Mouse (Mus musculus): ENCODE measurements around the gene Ccdc137. TPM values are rescaled to one million over a fixed set of nuclear protein-coding genes. Genes with fewer than 3 reads are reported as not detected.

The Ccdc137 gene
- polyA plus RNA-seq, 1 experiment from 2014 or later, result 28.9 TPM

DNA sequence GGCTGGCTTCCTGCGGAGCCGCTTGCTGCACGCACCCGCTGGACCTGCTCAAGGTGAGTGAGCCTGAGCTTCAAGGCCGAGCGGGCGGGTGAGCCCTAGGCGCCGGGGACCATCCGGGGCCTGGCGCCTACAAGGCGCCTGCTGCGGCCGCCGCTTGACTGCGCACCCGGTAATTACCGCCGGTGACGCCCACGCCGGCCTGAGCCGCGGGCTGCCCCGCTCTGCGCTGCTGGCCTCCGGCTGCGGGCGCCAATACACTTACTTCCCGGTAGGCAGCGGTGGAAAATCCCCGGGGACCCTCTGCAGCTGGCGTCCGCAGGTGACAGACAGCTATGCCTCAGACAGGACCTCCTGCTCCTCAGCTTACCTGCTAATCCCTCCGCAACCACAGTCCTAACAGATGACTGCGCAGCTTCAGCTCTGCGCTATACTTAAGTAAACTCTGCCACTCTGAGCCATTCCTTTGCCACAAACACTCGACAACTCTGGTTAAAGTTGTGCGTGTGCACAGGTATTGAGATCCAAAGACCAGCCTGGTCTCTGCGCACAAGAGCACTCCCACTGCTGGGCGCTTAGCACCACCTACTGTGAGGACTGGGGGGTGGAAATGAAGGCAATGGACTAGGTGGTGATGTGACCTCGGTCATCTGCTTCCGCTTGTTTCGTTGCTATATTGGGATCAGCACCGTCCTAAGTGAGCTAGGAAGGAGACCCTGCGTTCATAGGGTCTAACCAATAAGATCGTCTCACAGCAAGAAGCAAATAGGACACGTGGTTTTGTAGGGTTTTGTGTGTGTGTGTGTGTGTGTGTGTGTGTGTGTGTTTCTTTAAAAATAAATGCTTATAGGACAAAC is 34.3 kb downstream of the Ccdc137 start:
- Histone ChIP-seq H3K27me3 (ENCODE audit: control insufficient read depth, insufficient read depth, low read length) (no peaks in the 10 kb centered on the region), H3K9ac (ENCODE audit: low read length) (peak overlapping the region; percentile 88), H3K36me3 (ENCODE audit: control insufficient read depth, insufficient read depth, low read length) (peaks cover 18% of the 10 kb centered on the region), H3K4me2 (ENCODE audit: low read depth, low read length) (peak overlapping the region; percentile 89), H3K27ac (ENCODE audit: low read length) (peak overlapping the region; percentile 89), H3K4me3 (replicated peaks; ENCODE audit: low read length) (peak overlapping the region; percentile 96), H3K9me3 (replicated peaks; ENCODE audit: control insufficient read depth, low read length) (no peaks in the 10 kb centered on the region), H3K4me1 (ENCODE audit: control insufficient read depth, insufficient read depth, low read length) (peaks cover 27% of the 10 kb centered on the region)
- under 1% methylated on average over 48 of the region's 48 CpGs for WGBS
- peak; percentile 8; the same call in 1 of the 2 replicates for ATAC-seq (ENCODE audit: insufficient read depth, low FRiP score)

DNA sequence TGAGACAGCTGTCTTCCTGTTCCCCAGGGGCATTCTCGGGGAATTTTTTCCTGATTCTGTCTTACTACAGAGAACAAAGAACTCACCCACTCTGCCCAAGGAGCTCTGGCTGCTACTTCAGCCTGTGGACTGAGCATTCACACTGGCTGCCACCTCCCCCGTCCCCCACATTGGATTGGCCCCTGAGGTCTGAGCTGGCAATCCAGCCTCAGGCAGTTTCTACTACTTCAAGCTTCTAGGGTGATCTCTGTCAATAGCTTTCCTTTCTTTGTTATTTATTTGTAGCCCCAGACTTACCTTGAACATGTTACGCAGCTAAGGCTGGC is 34.9 kb downstream of the Ccdc137 start:
- peak overlapping the region; percentile 96 for H3K4me3 ChIP-seq (replicated peaks; ENCODE audit: low read length)
- H3K9me3 ChIP-seq (replicated peaks; ENCODE audit: control insufficient read depth, low read length), result no peaks in the 10 kb centered on the region
- H3K27me3 ChIP-seq (ENCODE audit: control insufficient read depth, insufficient read depth, low read length), result no peaks in the 10 kb centered on the region
- WGBS, result 21% methylated on average over 3 of the region's 3 CpGs
- ATAC-seq (ENCODE audit: insufficient read depth, low FRiP score), result no peak
- H3K4me2 ChIP-seq (ENCODE audit: low read depth, low read length), result peak overlapping the region; percentile 89
- peaks cover 27% of the 10 kb centered on the region for H3K4me1 ChIP-seq (ENCODE audit: control insufficient read depth, insufficient read depth, low read length)
- H3K36me3 ChIP-seq (ENCODE audit: control insufficient read depth, insufficient read depth, low read length), result peaks cover 12% of the 10 kb centered on the region
- peak overlapping the region; percentile 89 for H3K27ac ChIP-seq (ENCODE audit: low read length)
- H3K9ac ChIP-seq (ENCODE audit: low read length), result peak overlapping the region; percentile 88

DNA sequence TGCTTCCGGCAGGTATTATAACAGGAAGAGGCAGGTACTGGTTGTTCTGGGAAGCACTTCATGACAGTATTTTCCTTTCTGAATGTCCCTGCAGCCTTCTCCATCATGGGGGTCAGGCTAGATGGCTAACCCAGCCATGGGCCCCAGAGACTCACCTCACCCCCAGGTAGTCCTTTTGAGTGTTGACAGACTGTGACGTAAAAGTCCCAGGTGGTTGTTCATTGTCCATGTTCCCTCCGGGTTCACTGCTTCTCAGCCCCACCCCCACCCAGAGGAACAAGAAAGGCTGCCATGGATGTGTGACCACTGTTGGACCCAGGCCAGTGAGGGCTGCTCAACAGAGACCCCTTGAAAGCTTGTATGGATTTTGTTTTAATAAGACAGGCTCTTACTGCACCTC is 35.4 kb downstream of the Ccdc137 start:
- Histone ChIP-seq H3K4me3 (replicated peaks; ENCODE audit: low read length) (peak overlapping the region; percentile 96), H3K4me1 (ENCODE audit: control insufficient read depth, insufficient read depth, low read length) (peaks cover 27% of the 10 kb centered on the region), H3K36me3 (ENCODE audit: control insufficient read depth, insufficient read depth, low read length) (peaks cover 12% of the 10 kb centered on the region), H3K27me3 (ENCODE audit: control insufficient read depth, insufficient read depth, low read length) (no peaks in the 10 kb centered on the region), H3K9ac (ENCODE audit: low read length) (peak overlapping the region; percentile 88), H3K27ac (ENCODE audit: low read length) (peak overlapping the region; percentile 89), H3K4me2 (ENCODE audit: low read depth, low read length) (peak overlapping the region; percentile 89), H3K9me3 (replicated peaks; ENCODE audit: control insufficient read depth, low read length) (no peaks in the 10 kb centered on the region)
- 47% methylated on average over 3 of the region's 3 CpGs for WGBS
- ATAC-seq (ENCODE audit: insufficient read depth, low FRiP score), result no peak

DNA sequence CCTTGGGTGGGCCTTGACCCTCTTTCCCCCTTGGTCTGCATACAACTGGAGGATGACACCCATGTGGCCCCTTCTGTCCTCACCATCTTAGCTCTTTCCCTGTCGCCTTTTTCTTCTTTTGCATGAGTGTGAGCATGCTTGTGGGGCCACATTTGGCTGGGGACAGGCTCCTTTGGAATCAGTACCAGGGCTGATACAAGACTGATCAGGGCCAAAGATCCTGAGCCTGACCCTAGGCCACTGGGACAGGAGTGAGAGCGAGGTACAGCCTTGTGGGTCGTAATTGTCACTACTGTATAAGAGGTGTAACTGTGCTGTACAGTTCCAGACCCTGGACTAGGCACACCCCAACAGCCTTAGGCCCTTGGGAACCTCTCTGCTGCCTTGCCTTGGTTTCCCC is 36.0 kb downstream of the Ccdc137 start:
- no peaks in the 10 kb centered on the region for H3K27me3 ChIP-seq (ENCODE audit: control insufficient read depth, insufficient read depth, low read length)
- no peak for ATAC-seq (ENCODE audit: insufficient read depth, low FRiP score)
- H3K36me3 ChIP-seq (ENCODE audit: control insufficient read depth, insufficient read depth, low read length), result peaks cover 9% of the 10 kb centered on the region
- peaks cover 27% of the 10 kb centered on the region for H3K4me1 ChIP-seq (ENCODE audit: control insufficient read depth, insufficient read depth, low read length)
- H3K4me2 ChIP-seq (ENCODE audit: low read depth, low read length), result no peak overlapping the region
- H3K9me3 ChIP-seq (replicated peaks; ENCODE audit: control insufficient read depth, low read length), result no peaks in the 10 kb centered on the region
- no peak overlapping the region for H3K9ac ChIP-seq (ENCODE audit: low read length)
- H3K4me3 ChIP-seq (replicated peaks; ENCODE audit: low read length), result no peak overlapping the region
- H3K27ac ChIP-seq (ENCODE audit: low read length), result no peak overlapping the region
- WGBS, result 82% methylated on average over 3 of the region's 3 CpGs

DNA sequence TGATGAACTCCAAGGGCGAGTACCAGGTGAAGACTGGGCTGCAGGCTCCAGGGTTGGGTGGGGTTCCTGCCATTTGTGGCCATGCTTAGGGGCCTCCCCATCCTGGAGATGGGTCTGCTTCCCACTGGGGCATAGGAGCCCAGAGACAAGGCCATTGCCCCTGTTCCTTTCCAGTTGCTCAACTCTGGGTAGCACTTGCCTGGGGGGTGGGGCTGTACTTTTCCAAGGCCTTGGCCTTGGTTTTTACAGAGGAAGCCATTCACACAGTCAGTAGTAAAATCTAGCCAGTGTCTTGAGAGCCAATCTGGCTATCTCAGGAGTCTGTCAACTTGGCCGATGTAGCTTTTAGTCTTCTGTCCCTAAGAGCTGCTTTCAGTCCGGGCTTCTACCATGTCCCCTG is 39.5 kb downstream of the Ccdc137 start:
- ATAC-seq (ENCODE audit: insufficient read depth, low FRiP score), result no peak
- peaks cover 22% of the 10 kb centered on the region for H3K4me1 ChIP-seq (ENCODE audit: control insufficient read depth, insufficient read depth, low read length)
- H3K27ac ChIP-seq (ENCODE audit: low read length), result no peak overlapping the region
- no peak overlapping the region for H3K9ac ChIP-seq (ENCODE audit: low read length)
- H3K36me3 ChIP-seq (ENCODE audit: control insufficient read depth, insufficient read depth, low read length), result peaks cover 9% of the 10 kb centered on the region
- no peak overlapping the region for H3K4me2 ChIP-seq (ENCODE audit: low read depth, low read length)
- no peaks in the 10 kb centered on the region for H3K9me3 ChIP-seq (replicated peaks; ENCODE audit: control insufficient read depth, low read length)
- no peak overlapping the region for H3K4me3 ChIP-seq (replicated peaks; ENCODE audit: low read length)
- H3K27me3 ChIP-seq (ENCODE audit: control insufficient read depth, insufficient read depth, low read length), result no peaks in the 10 kb centered on the region
- WGBS, result 92% methylated on average over 3 of the region's 3 CpGs

DNA sequence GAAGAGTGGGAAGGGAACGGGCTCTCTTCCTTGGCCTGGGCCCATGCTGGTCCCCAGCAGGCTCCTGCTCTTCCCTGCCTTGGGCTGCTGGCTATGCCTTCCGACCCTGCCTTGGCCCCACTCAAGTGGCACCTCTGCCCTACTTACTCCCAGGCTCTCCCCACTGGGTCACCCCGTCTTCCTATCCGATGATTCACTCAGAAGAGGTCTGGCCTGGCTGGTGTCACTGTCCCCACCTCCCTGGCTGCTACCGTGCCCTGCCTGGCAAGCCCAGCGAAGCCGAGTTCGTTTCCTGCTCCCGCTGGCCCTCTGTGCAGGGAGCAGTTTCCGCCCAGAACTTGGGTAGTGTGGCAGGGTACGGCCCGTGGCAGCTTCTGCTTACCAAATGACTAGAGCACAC is 40.3 kb downstream of the Ccdc137 start:
- H3K27ac ChIP-seq (ENCODE audit: low read length), result no peak overlapping the region
- WGBS, result 91% methylated on average over 12 of the region's 12 CpGs
- no peak for ATAC-seq (ENCODE audit: insufficient read depth, low FRiP score)

DNA sequence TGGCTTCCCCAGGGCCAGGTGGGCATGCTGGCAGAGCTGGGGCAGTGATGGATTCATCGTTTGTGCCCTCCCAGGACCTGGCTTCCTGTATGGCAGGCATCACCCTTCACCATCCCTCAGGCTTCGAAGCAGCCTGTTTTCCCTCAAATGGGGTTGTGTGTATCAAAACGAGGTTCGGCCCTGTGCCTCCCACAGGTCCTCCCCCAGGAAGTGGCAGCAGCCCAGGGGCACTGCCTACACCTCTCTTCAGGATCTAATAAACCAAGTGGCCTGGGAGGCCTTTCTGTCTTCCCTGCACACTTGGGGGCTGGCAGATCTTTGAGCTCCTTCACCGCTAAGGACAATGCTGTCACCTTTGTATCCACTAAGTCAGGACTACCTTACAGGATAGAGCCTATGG is 41.0 kb downstream of the Ccdc137 start:
- 85% methylated on average over 5 of the region's 5 CpGs for WGBS

More for the DNA sequence above, 40.3 kb downstream of the Ccdc137 start:
- Histone ChIP-seq H3K4me3 (replicated peaks; ENCODE audit: low read length) (no peak overlapping the region), H3K36me3 (ENCODE audit: control insufficient read depth, insufficient read depth, low read length) (peaks cover 9% of the 10 kb centered on the region), H3K4me1 (ENCODE audit: control insufficient read depth, insufficient read depth, low read length) (peaks cover 17% of the 10 kb centered on the region), H3K9ac (ENCODE audit: low read length) (no peak overlapping the region), H3K27me3 (ENCODE audit: control insufficient read depth, insufficient read depth, low read length) (no peaks in the 10 kb centered on the region), H3K4me2 (ENCODE audit: low read depth, low read length) (no peak overlapping the region), H3K9me3 (replicated peaks; ENCODE audit: control insufficient read depth, low read length) (no peaks in the 10 kb centered on the region)

DNA sequence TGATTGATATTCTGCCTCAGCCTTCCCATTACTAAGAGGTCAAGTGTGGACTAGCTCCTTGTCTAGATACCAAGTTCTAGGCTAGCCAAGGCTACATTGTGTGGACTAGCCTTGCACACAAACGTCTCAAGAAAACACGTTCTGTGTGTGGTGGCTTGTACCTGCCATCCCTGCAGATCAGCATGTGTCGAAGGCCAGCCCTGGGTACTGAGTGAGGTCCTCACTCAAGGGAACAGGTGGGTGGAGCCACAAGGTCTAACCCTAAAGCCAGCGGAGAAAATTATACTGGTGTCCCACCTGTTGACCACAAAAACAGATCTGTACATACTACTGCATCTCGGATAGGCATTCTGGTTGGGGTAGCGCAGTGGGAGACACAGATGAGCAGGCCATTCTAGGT is 42.0 kb downstream of the Ccdc137 start:
- no peak overlapping the region for H3K4me2 ChIP-seq (ENCODE audit: low read depth, low read length)
- H3K9me3 ChIP-seq (replicated peaks; ENCODE audit: control insufficient read depth, low read length), result no peaks in the 10 kb centered on the region
- no peak overlapping the region for H3K4me3 ChIP-seq (replicated peaks; ENCODE audit: low read length)
- H3K27ac ChIP-seq (ENCODE audit: low read length), result peak overlapping the region; percentile 86
- H3K9ac ChIP-seq (ENCODE audit: low read length), result peak overlapping the region; percentile 20
- peaks cover 5% of the 10 kb centered on the region for H3K36me3 ChIP-seq (ENCODE audit: control insufficient read depth, insufficient read depth, low read length)
- H3K27me3 ChIP-seq (ENCODE audit: control insufficient read depth, insufficient read depth, low read length), result no peaks in the 10 kb centered on the region
- ATAC-seq (ENCODE audit: insufficient read depth, low FRiP score), result peak; percentile 15; the same call in 1 of the 2 replicates
- WGBS, result 67% methylated on average over 6 of the region's 6 CpGs
- peaks cover 10% of the 10 kb centered on the region; the same call in 1 of the 2 replicates for H3K4me1 ChIP-seq (ENCODE audit: control insufficient read depth, insufficient read depth, low read length)

More for the DNA sequence above, 41.0 kb downstream of the Ccdc137 start:
- Histone ChIP-seq H3K27ac (ENCODE audit: low read length) (peak overlapping the region; percentile 86; the same call in 1 of the 2 replicates), H3K4me1 (ENCODE audit: control insufficient read depth, insufficient read depth, low read length) (peaks cover 11% of the 10 kb centered on the region; the same call in 1 of the 2 replicates), H3K9ac (ENCODE audit: low read length) (no peak overlapping the region), H3K4me2 (ENCODE audit: low read depth, low read length) (no peak overlapping the region), H3K27me3 (ENCODE audit: control insufficient read depth, insufficient read depth, low read length) (no peaks in the 10 kb centered on the region), H3K9me3 (replicated peaks; ENCODE audit: control insufficient read depth, low read length) (no peaks in the 10 kb centered on the region), H3K4me3 (replicated peaks; ENCODE audit: low read length) (no peak overlapping the region), H3K36me3 (ENCODE audit: control insufficient read depth, insufficient read depth, low read length) (peaks cover 9% of the 10 kb centered on the region)
- ATAC-seq (ENCODE audit: insufficient read depth, low FRiP score), result no peak

DNA sequence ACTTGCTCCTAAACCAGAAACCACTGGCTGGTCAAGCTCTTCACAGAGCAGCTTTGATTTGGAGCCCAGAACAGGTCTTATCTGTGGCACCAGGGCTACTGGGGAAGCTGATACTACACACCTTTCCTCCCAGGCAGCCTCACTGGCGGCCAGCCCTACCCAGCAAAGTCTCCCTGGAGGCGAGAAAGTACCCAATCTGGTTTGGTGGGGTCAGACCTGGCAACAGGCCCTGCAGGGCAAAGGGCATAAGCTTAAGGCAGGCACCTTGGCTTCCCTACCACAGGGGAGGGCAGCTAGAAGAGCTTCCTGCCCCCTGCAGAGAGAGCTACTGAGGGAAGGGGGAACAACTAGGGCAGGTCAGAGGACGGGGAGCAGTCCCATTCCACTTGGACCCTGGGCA is 42.4 kb downstream of the Ccdc137 start:
- Histone ChIP-seq H3K27me3 (ENCODE audit: control insufficient read depth, insufficient read depth, low read length) (no peaks in the 10 kb centered on the region), H3K4me1 (ENCODE audit: control insufficient read depth, insufficient read depth, low read length) (peaks cover 10% of the 10 kb centered on the region; the same call in 1 of the 2 replicates), H3K9ac (ENCODE audit: low read length) (peak overlapping the region; percentile 20), H3K9me3 (replicated peaks; ENCODE audit: control insufficient read depth, low read length) (no peaks in the 10 kb centered on the region), H3K36me3 (ENCODE audit: control insufficient read depth, insufficient read depth, low read length) (peaks cover 2% of the 10 kb centered on the region; the same call in 1 of the 2 replicates), H3K4me2 (ENCODE audit: low read depth, low read length) (no peak overlapping the region), H3K27ac (ENCODE audit: low read length) (peak overlapping the region; percentile 86), H3K4me3 (replicated peaks; ENCODE audit: low read length) (no peak overlapping the region)
- 15% methylated on average over 3 of the region's 3 CpGs for WGBS
- peak; percentile 89; the same call in 1 of the 2 replicates for ATAC-seq (ENCODE audit: insufficient read depth, low FRiP score)
